Mouse (Mus musculus) activated CD4-positive, CD25-positive, alpha-beta regulatory T cell (primary cell): Measurements from ENCODE around the gene Acox3. TPM values are rescaled to one million over a fixed set of nuclear protein-coding genes. Genes with fewer than 3 reads are reported as not detected.

Experiments used
- polyA plus RNA-seq, 2 experiments: library from polyadenylated mRNA; unstranded; fragments of 100-300 nt; shearing (Covaris generic); gene quantifications; one replicate each; pipeline ENCODE4 v1.2.1; 2017

Gene Acox3
- polyA plus RNA-seq, result 10 to 100 TPM; 25.9 to 36.0 TPM

GRCm38 (mm10) chr5:35582445-35583220 is at the start of gene Acox3:
TSS of gene Acox3 (plus strand) at chr5:35583040.

GRCm38 (mm10) chr5:35574653-35575599 is 7.9 kb upstream of the Acox3 start, which contains the start of gene Trmt44:
TSS of gene Trmt44 (minus strand) at chr5:35575070.

Other genes starting within 250 kb of the Acox3 start
- not detected for gene Hmx1, start 193.9 kb upstream of the Acox3 start, polyA plus RNA-seq
- gene Cpz, start 57.3 kb upstream of the Acox3 start, polyA plus RNA-seq, result not detected
- gene Trmt44, start 8.0 kb upstream of the Acox3 start, polyA plus RNA-seq, result 1 to 10 TPM; 6.3 to 8.5 TPM
- gene Htra3, start 96.7 kb downstream of the Acox3 start, polyA plus RNA-seq, result 1 to 10 TPM in 1 of 2 experiments, not detected in 1; 1.4 TPM
- gene Sh3tc1, start 156.9 kb downstream of the Acox3 start, polyA plus RNA-seq, result 1 to 10 TPM; 1.3 to 5.0 TPM
- gene Ablim2, start 174.8 kb downstream of the Acox3 start, polyA plus RNA-seq, result 1 to 10 TPM; 2.1 to 3.6 TPM